Mouse (Mus musculus): ENCODE data around the gene Ccdc92.

DNA sequence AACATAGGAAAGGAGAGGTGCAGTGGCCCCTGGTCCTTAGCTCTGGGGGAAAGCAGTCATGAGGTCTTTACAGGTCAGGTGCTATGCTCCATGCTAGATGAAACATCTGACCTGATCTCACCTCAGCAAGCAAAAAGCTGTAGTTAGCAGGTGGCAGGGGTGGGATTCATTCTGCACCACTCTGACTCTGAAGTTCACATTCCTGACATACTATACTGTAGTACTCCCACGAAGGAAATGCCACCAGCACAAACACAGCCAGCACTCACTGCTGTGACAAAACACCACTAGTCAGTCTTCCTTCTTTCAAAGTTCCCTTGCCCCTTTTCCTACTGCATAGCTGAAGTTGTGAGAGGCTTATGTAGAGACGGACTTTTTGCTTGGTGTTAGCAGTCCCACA is 9.9 kb downstream of the Ccdc92 start:
- no peak for TF ChIP-seq GATA1 (IDR thresholded peaks at IDR 0.05; ENCODE audit: borderline replicate concordance, low read length)
- no peak for TF ChIP-seq FLI1 (IDR thresholded peaks at IDR 0.05; ENCODE audit: low read length)

Data from megakaryocyte, embryonic 14.5 days (primary cell).